Mouse (Mus musculus) layer of hippocampus, adult 9-11 months (tissue): Measurements from ENCODE around the gene Lmcd1.
"Not testable (repeated sequence)": the region's sequence is repeated elsewhere in the genome, so short reads cannot be mapped to it uniquely, and the experiment has no call there.

Source experiments
- DNase-seq: peaks from one replicate; pipeline ENCODE4 v3.0.0; 2022

Gene Lmcd1

GRCm38 (mm10) chr6:112273501-112274205 is at the start of gene Lmcd1:
TSS of gene Lmcd1 (plus strand) at chr6:112273758.
- peak; percentile 78 for DNase-seq

GRCm38 (mm10) chr6:112223877-112224632 is 49.5 kb upstream of the Lmcd1 start:
- DNase-seq: no peak

- DNase-seq: peak; percentile 9
These were observed 36.8 kb upstream of the Lmcd1 start for GRCm38 (mm10) chr6:112236775-112237174.

- peak; percentile 20 for DNase-seq
These were observed 31.3 kb upstream of the Lmcd1 start for GRCm38 (mm10) chr6:112242216-112242615.

GRCm38 (mm10) chr6:112245639-112246038 is 27.9 kb upstream of the Lmcd1 start:
- DNase-seq: peak; percentile 33

GRCm38 (mm10) chr6:112246636-112247035 is 26.9 kb upstream of the Lmcd1 start:
- DNase-seq: no peak

GRCm38 (mm10) chr6:112253943-112254342 is 19.6 kb upstream of the Lmcd1 start:
- not testable (repeated sequence) for DNase-seq

GRCm38 (mm10) chr6:112254967-112255366 is 18.6 kb upstream of the Lmcd1 start:
- no peak for DNase-seq

GRCm38 (mm10) chr6:112255388-112256225 is 18.0 kb upstream of the Lmcd1 start:
- no peak for DNase-seq

- no peak for DNase-seq
These were observed 17.0 kb upstream of the Lmcd1 start for GRCm38 (mm10) chr6:112256599-112256998.

GRCm38 (mm10) chr6:112261089-112261488 is 12.5 kb upstream of the Lmcd1 start:
- no peak for DNase-seq

- DNase-seq: no peak
These were observed 9.2 kb upstream of the Lmcd1 start for GRCm38 (mm10) chr6:112264321-112264720.

GRCm38 (mm10) chr6:112266631-112267030 is 6.9 kb upstream of the Lmcd1 start:
- DNase-seq: peak; percentile 69

- no peak for DNase-seq
These were observed 5.7 kb upstream of the Lmcd1 start for GRCm38 (mm10) chr6:112267661-112268357.

- peak; percentile 25 for DNase-seq
These were observed 900 bp downstream of the Lmcd1 start for GRCm38 (mm10) chr6:112274261-112275055.

GRCm38 (mm10) chr6:112275731-112276245 is 2.2 kb downstream of the Lmcd1 start:
- no peak for DNase-seq

- no peak for DNase-seq
These were observed 5.2 kb downstream of the Lmcd1 start for GRCm38 (mm10) chr6:112278805-112279204.

GRCm38 (mm10) chr6:112280161-112280560 is 6.6 kb downstream of the Lmcd1 start:
- DNase-seq: no peak

- no peak for DNase-seq
These were observed 7.4 kb downstream of the Lmcd1 start for GRCm38 (mm10) chr6:112280945-112281344.

GRCm38 (mm10) chr6:112281935-112282334 is 8.4 kb downstream of the Lmcd1 start:
- no peak for DNase-seq

- peak; percentile 44 for DNase-seq
These were observed 10.5 kb downstream of the Lmcd1 start for GRCm38 (mm10) chr6:112284087-112284486.

- DNase-seq: no peak
These were observed 14.1 kb downstream of the Lmcd1 start for GRCm38 (mm10) chr6:112287671-112288070.
